Mouse (Mus musculus): ENCODE measurements around the gene Aars2. TPM values are rescaled to one million over a fixed set of nuclear protein-coding genes. Genes with fewer than 3 reads are reported as not detected.

Gene Aars2
- 9.7 and 9.8 TPM in 2 replicates for polyA plus RNA-seq (2012; rRNA removed)

GRCm38 (mm10) chr17:45506700-45507189 is at the start of gene Aars2:
Gene Aars2, plus strand, starts transcription at chr17:45506841.
- DNase-seq (ENCODE audit: low read depth) = no peak

GRCm38 (mm10) chr17:45457487-45457886 is 49.2 kb upstream of the Aars2 start:
- no peak for DNase-seq (ENCODE audit: low read depth)

DNA sequence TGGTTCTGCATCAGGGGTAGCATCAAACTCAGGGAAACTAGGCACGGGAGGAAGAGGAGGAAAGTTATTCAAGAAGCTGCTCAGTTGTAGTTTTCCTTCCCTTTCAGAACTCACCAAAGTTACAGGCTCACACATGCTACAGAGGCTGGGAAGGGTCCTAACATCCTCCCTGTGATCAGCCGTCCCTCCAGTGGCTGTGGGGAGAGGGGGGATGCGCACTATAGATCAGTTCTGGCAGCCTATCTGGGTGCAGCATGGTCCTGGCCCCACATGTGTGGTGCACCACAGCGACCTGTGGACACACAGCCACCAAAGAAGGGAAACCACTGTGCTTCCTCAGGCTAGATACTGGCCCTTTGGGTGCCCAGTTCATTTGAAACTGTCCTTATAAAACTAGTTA is 48.1 kb upstream of the Aars2 start:
- no peak for DNase-seq (ENCODE audit: low read depth)

GRCm38 (mm10) chr17:45459062-45459461 is 47.6 kb upstream of the Aars2 start:
- DNase-seq (ENCODE audit: low read depth) = no peak

- no peak for DNase-seq (ENCODE audit: low read depth)
Observed at GRCm38 (mm10) chr17:45462506-45462905, 44.1 kb upstream of the Aars2 start.

DNA sequence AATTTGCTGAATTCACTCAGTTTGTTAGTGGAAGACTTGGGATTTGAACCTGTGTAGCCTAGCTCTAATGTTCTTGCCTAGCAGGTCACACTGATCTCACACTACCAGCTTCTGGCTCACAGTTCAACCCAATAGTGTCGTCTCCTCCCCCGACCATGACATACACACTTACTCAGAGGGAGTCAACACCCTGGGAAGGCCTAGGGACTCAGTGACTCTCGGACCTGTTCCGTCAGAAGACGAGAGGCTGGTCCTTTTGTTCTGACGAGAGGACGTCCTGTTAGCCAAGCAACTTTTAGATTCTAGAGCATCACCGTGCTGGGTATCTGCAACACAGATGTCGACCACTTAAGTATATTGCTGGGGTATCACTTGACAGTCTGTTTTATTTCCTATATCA is 42.4 kb upstream of the Aars2 start:
- no peak for DNase-seq (ENCODE audit: low read depth)

- DNase-seq (ENCODE audit: low read depth) = no peak
Observed at GRCm38 (mm10) chr17:45466701-45467100, 39.9 kb upstream of the Aars2 start.

DNA sequence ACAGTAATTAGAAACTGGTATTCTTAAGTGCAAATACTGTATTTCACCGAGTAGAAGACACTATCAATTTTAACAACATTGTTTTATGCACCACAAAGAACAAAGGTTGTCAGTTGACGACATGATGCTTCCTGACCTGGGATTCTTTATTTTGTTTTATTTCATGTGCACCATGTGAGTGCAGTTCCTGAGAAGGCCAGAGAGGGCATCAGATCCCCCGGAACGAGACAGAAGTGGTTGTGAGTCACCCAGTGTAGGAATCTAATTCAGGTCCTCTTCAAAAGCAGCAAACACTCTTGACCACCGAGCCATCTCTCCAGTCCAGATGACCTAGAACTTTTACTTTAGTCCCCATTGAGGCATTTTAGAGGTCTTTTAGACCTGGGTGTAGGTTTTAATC is 38.3 kb upstream of the Aars2 start:
- no peak for DNase-seq (ENCODE audit: low read depth)

DNA sequence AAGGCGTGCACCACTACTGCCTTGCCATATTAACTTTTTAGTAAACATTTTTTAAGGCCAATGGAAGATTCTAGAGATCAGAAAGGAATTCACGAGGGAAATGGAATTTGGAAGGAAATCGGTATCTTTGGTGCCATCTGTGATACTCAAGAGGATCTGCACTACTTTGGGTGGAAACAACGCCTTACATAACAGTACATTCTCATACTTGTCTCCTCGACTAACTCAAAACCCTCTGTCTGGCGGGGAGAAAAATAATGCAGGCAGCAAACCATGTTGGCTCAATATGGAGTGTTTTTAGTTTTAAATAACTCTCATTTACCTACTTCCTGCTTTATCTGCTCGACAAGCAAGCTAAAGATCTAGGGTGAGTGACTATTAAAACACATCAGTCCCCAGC is 35.9 kb upstream of the Aars2 start:
- no peak for DNase-seq (ENCODE audit: low read depth)

DNA sequence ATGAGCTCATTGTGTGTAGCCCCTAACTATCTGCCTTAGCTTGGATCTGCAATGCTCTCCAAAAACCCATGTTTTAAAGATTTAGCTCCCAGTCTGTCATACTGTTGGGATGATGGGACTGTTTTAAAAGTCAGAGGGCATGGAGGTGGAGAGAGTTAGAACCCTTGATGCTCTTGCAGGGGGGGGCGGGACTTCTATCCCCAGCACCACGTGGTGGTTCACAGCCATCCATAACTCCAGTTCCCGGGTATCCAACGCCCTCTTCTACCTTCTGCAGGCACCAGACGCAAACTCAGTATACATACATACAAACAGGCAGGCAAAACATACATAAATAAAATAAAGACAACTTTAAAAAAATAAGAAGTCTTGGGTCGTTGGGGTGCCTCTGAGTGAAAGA is 33.0 kb upstream of the Aars2 start:
- no peak for DNase-seq (ENCODE audit: low read depth)

GRCm38 (mm10) chr17:45474146-45474545 is 32.5 kb upstream of the Aars2 start:
- no peak for DNase-seq (ENCODE audit: low read depth)

DNA sequence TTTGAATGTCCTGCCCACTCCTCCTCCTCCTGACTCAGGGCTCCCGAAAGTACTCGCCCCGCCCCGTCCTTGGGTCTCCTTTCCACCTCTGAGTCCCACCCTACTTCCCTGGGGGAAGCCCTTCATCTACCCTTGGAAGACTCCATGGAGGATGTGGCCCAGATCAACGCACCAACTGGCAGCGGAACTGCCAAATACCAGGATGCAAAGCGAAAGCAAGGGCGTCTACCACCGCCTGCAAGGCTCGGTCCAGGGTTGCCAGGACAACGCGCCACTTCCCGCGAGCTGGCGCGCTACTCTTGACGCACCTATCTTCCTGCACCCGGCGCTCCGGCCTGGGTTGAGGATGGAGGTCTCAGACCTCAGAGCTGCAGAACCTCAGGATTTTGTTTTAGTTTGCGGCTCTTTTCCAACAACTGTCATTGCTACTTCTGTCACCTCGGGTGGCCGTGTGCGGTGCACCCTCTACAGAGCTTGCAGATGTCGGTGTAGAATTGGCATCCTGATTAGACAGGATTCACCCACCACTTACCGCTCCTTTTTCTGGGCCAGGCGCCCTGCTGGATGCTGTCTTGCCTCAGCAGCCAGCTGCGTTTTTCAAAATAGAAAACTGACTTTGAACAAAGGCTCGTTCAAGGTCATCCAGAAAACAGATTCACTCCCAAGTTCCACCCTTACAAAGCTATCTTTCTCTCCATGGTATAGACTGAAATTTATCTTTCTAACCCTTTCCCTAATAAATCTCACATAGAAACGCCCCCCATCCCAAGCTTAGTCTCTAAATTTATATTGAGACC is 31.8 kb upstream of the Aars2 start, which contains the start of gene Spats1:
TSS of gene Spats1 (minus strand) at position 747 of the 797 bp plus-strand sequence.
- no peak for DNase-seq (ENCODE audit: low read depth)

DNA sequence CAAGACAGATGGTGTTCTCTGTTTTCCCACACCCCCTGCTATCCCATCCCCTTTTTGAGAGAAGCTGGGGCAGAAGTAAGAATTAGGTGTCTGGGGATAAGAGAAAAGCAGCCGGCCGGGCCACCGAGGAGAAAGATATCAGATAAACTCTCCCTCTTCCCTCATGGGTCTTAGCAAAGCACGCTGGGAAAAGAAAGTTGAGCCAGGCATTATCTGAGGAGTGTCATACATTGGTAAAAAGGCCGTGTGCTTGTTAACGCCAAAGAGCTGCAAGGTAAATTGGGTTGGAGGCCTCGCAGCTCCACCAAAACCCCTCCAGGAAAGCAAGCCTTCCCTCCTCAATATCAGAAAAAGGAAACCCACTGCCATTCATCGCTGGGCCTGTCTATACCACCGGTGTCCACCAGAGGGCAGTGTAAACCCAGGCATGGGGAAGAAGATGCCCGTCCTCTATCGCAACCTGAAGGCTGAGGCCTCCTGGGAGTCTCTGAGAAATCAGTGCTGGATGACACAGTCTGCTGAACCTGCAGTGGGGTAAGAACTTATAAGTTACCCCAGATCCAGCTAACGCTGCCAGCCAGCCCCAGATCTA is 28.3 kb upstream of the Aars2 start:
- no peak for DNase-seq (ENCODE audit: low read depth)

- DNase-seq (ENCODE audit: low read depth) = no peak
Observed at GRCm38 (mm10) chr17:45480429-45480828, 26.2 kb upstream of the Aars2 start.

GRCm38 (mm10) chr17:45485581-45485980 is 21.1 kb upstream of the Aars2 start:
- DNase-seq (ENCODE audit: low read depth) = no peak

DNA sequence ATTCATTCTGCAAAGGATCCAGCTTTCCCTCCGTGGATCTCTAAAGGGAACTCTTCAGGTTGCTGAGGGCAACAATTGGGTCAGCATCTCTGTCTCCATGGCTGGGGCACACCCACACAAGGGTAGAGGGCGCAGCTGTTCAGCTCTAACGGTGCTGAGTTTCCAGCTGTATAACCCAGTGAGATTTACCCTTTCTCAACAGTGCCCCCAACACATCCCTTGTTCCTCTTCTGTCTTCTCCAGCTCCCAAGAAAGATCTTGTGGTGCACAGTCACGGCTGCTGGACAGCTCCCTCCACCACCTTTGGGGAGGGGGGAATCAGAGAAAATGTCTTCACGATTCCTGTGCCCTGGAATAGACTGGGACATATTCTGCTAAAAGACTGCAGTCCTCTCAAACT is 19.4 kb upstream of the Aars2 start:
- DNase-seq (ENCODE audit: low read depth) = no peak

DNA sequence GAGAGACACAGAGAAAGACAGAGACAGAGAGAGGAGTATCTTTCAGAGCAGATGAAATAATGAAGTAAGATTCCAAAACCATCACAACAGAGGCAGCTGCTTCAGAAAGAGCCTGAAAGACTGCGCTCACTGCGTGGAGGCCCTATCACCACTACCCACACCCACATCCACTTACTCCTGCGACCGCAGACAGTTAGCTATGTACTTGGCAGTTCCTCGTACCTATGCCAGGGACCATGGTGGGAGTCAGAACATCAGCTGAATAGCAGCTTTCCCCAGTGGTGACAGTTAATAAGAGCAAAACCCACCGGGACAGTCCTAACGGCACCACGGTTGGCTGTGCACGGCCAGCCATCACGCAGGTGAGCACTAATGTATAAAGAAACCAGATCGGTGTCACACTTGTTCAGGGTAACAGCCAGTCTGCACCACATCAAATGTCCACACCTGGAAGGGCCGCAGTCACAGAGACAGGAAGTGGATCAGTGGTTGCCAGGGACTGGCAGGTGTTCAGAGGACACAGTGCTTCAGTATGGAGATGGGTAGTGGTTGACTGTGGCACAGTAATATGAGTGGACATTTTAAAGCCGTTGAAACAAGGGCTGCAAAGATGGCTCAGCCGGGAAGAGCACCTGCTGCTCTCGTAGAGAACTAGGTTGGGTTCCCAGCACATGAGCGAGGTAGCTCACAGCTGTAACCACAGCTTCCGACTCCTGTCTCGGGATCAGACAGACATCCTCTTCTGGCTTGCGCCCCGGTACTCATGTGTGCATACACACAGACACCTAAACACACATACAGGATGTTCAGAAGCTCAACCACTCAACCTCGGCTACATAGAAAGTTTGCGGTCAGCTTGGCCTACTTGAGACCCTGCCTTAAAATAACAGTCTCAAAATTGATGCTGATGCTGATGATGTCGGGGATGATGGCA is 18.1 kb upstream of the Aars2 start:
- no peak for DNase-seq (ENCODE audit: low read depth)

DNA sequence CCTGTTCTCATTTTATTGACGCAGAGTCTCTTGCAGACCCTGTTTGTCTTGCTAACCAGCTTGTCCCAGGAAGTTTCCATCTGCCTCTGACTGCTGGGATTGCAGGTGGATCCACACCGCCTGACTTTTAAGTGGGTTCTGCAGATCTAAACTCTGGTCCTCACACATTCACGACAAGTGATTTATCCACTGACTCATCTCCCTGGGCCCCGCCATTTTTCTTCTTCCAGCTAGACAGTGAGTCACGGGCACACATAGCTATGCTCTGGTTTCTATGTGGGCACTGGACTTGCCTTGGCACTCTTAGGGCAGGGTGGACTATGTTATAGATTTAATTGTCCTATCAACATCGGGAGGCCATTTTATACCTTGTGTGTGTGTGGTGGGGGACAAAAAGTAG is 16.9 kb upstream of the Aars2 start:
- no peak for DNase-seq (ENCODE audit: low read depth)

GRCm38 (mm10) chr17:45490532-45491154 is 16.0 kb upstream of the Aars2 start:
- DNase-seq (ENCODE audit: low read depth) = no peak

DNA sequence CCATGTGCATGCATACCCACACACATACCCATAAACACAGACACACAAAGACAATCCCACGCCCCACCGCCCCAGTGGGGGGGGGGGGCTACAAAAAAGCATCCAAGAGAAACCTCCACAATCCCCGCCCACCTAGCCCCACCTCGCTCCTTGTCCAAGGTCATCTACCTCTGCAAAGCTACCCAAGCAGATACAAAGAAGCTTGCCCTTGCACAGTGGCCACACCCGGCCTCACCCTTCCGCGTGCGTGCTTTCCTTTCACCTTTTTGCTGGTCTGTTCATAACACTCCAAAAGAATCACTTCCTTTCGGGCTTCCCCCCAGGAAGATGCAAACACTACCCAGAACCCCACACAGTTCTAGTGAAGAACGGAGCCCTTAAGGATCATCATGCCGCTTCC is 11.2 kb upstream of the Aars2 start:
- DNase-seq (ENCODE audit: low read depth) = no peak

DNA sequence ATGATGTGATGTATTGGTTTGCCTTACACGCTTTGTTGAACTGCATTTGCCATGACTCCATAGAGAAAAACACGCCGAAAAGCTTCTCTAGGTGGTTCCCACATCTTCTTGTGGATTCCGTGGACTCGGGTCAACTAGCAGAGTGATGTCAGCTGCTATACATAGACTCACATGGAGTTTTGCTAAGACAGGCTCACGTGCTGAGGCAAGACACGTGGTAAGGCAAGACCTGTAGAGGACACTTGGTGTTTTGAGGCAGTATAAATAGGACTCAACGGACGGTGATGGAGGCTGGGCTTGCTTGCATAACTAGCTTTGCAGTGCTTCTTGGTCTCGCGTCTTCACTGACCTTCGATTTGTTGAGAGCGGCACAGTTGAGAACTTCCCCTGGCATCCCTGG is 8.2 kb upstream of the Aars2 start:
- no peak for DNase-seq (ENCODE audit: low read depth)

DNA sequence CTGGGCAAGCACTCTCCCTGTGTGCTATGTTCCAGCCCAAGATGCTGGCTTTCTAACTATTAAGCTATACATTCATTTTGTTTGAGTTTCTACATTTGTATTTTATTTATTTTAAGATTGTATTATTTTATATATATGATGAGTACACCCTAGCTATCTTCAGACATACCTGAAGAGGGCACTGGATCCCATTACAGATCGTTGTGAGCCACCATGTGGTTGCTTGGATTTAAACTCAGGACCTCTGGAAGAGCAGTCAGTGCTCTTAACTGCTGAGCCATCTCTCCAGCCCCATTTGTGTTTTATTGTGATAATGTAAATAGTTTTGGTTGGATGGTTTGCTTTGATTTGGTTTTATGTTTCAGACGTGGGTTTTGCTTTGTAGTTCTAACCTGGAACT is 7.1 kb upstream of the Aars2 start:
- no peak for DNase-seq (ENCODE audit: low read depth)
